ENCODE assay signal across 29 mouse cellular contexts in genomic region chr2:68960060-68960459, GRCm38 (mm10).
A peak's percentile ranks its signal among the peaks of the same experiment; 100 is the strongest.
DNase-seq lines count a peak whose midpoint lies in the region; ATAC-seq lines count a peak whose summit lies in the region.
"Had no signal": no experiment of that assay in that cellular context is flagged by ENCODE, and none has a peak within 500 bp of the region (broad histone marks: within the 10 kb centered on the region; RNA-seq: fewer than 3 reads in every experiment).

No protein-coding gene starts in this region.

- H3K9ac ChIP-seq in heart, embryonic 16.5 days (ENCODE audit: low read length) = no peak overlapping the region
- H3K9ac ChIP-seq: embryonic facial prominence, embryonic 12.5 days; heart, embryonic 15.5 days; hindbrain, embryonic 13.5 days; kidney, embryonic 15.5 days; liver, embryonic 12.5 days; liver, postnatal 0 days had no signal

- DNase-seq in heart, adult 8-10 months (ENCODE audit: low spot score) = no peak
- DNase-seq in CD4-positive, CD25-positive, alpha-beta regulatory T cell, adult 2 months (ENCODE audit: low read depth, low spot score) = peak; percentile 66
- peak; percentile 57 for DNase-seq in thymus, postnatal 14 days
- DNase-seq in adrenal gland, postnatal 4 days (ENCODE audit: low spot score in 2 of 2) = no peak
- DNase-seq in cerebellum, postnatal 36 days = no peak
- no peak for DNase-seq in right cerebral cortex, postnatal 25 days
- DNase-seq: adrenal gland, adult 8-10 months; cerebellum, adult 8-10 months; cerebellum, postnatal 25 days; embryo, embryonic 11 days; gastrocnemius, adult 2 months; heart, postnatal 36 days; kidney, adult 11 months; kidney, postnatal 25 days; layer of hippocampus, postnatal 36 days; left cerebral cortex, postnatal 4 days; liver, postnatal 0 days; lung, postnatal 36 days had no signal

- WGBS in heart, embryonic 16.5 days = 74% methylated on average over 5 of the region's 5 CpGs

- H3K4me3 ChIP-seq in heart, embryonic 16.5 days (ENCODE audit: low read length) = no peak overlapping the region
- H3K4me3 ChIP-seq: embryonic facial prominence, embryonic 12.5 days; gastrocnemius, adult 2 months; heart, embryonic 15.5 days; hindbrain, embryonic 13.5 days; kidney, embryonic 15.5 days; liver, embryonic 12.5 days; myocyte had no signal

- H3K36me3 ChIP-seq in heart, embryonic 16.5 days (ENCODE audit: control insufficient read depth, insufficient read depth) = no peaks in the 10 kb centered on the region
- H3K36me3 ChIP-seq: embryonic facial prominence, embryonic 12.5 days; heart, embryonic 15.5 days; hindbrain, embryonic 13.5 days; kidney, embryonic 15.5 days; liver, embryonic 12.5 days had no signal

- H3K4me1 ChIP-seq in heart, embryonic 16.5 days (ENCODE audit: control insufficient read depth, insufficient read depth, low read length) = 0 out of 2 replicates have a peak, but pooled peaks cover 3% of the 10 kb centered on the region

- no peaks in the 10 kb centered on the region for H3K27me3 ChIP-seq in heart, embryonic 16.5 days (ENCODE audit: control insufficient read depth, insufficient read depth, low read length)
- H3K27me3 ChIP-seq: embryonic facial prominence, embryonic 12.5 days; heart, embryonic 15.5 days; hindbrain, embryonic 13.5 days; kidney, embryonic 15.5 days; liver, embryonic 12.5 days had no signal

- no peak overlapping the region for H3K4me2 ChIP-seq in heart, embryonic 16.5 days (ENCODE audit: low read depth, low read length)
- H3K4me2 ChIP-seq: embryonic facial prominence, embryonic 12.5 days; heart, embryonic 15.5 days; hindbrain, embryonic 13.5 days; kidney, embryonic 15.5 days; liver, embryonic 12.5 days; midbrain, embryonic 11.5 days had no signal

- no peaks in the 10 kb centered on the region for H3K9me3 ChIP-seq in heart, embryonic 16.5 days (replicated peaks; ENCODE audit: control insufficient read depth, low read length)
- H3K9me3 ChIP-seq: embryonic facial prominence, embryonic 12.5 days; heart, embryonic 15.5 days; hindbrain, embryonic 13.5 days; kidney, embryonic 15.5 days; liver, embryonic 12.5 days had no signal

- peak; percentile 61; the same call in 1 of the 2 replicates for ATAC-seq in heart, embryonic 16.5 days (replicated peaks; ENCODE audit: extremely low read depth, insufficient read depth, low FRiP score)
- ATAC-seq in inflammation-experienced regulatory T-cells, adult 6 months = peak; percentile 74
- ATAC-seq: forebrain, embryonic 16.5 days; liver, embryonic 12.5 days; liver, postnatal 0 days; midbrain, embryonic 16.5 days had no signal

- no peak overlapping the region for H3K27ac ChIP-seq in heart, embryonic 16.5 days (ENCODE audit: low read length)
- H3K27ac ChIP-seq: embryonic facial prominence, embryonic 12.5 days; gastrocnemius, adult 2 months; heart, embryonic 15.5 days; hindbrain, embryonic 13.5 days; kidney, embryonic 15.5 days; liver, embryonic 12.5 days had no signal

Comparison
In these comparisons a context has a peak if more than half of its experiments do, and no peak if none do; other contexts are left out.
1. DNase-seq: peak in CD4-positive, CD25-positive, alpha-beta regulatory T cell, adult 2 months (single experiment) and thymus, postnatal 14 days (single experiment); none in heart, adult 8-10 months (single experiment), adrenal gland, postnatal 4 days (0 of 2), cerebellum, postnatal 36 days (0 of 2) and right cerebral cortex, postnatal 25 days (single experiment).